Mouse (Mus musculus): ENCODE results near the gene Pcsk1. TPM values are rescaled to one million over a fixed set of nuclear protein-coding genes. Genes with fewer than 3 reads are reported as not detected.
A peak's percentile ranks its signal among the peaks of the same experiment; 100 is the strongest.

The Pcsk1 gene
- polyA plus RNA-seq (2015; fragmentation: Nextera tagmentation; extraction: Ambion mirVana), result not detected in 2 replicates

DNA sequence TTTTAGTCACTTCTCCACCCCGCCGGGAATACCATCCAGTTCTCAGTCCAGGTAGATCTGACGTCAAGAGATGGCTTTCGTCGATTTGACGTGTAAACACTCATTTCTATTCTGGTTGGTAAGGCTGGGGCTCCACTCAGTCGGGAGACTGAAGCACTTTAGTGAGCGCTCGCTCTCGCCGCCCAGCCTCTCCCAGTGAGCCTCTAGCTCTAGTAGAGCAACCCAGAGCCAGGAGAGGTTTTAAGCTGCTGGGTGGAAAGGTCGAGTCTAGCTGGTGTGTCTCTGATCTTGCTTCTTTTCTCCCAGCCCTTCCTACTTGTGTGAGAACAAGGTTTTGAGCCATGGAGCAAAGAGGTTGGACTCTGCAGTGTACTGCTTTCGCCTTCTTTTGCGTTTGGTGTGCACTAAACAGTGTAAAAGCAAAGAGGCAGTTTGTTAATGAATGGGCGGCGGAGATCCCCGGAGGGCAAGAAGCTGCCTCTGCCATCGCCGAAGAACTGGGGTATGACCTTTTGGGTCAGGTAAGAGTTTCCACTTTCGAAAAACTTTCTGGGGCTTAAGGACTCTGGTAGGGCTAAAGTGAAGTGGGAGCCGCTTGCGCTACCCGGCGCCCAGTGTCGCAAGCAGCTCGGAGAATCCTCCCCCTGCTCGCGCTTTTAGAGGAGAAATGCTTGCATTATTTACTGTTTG is at the start of gene Pcsk1:
Gene Pcsk1, plus strand, starts transcription at position 106 of the 690 bp plus-strand sequence.
- Histone ChIP-seq H3K9me3 (replicated peaks) (no peaks in the 10 kb centered on the region), H3K4me1 (replicated peaks) (no peaks in the 10 kb centered on the region), H3K4me3 (replicated peaks) (no peak within 1 kb of the TSS), H3K36me3 (replicated peaks) (no peaks in the 10 kb centered on the region), H3K27me3 (peaks cover 28% of the 10 kb centered on the region), H3K4me2 (peak within 1 kb of the TSS; percentile 36), H3K9ac (no peak within 1 kb of the TSS), H3K27ac (replicated peaks) (no peak within 1 kb of the TSS)
- no peak for ATAC-seq (ENCODE audit: insufficient read depth)
- 1% methylated on average over 28 of the region's 28 CpGs for WGBS (ENCODE audit: insufficient replicate concordance)

DNA sequence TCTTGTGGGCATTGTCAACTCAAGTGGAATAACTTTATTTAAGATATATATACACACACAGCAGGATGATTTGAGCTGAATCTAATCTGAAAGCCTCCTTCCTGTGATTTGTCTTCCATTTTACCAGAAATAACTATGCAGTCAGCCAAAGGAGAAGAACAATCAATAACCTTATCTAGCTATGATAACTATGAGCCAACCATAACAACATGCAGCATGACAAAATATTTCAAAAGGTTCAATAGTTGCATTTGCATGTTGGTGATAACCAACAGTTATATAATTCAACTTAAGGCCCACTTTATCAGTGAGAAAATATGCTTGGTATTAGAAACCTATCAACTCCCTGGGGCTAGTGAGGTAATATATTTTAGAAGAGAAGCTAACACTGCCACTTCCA is 30.8 kb upstream of the Pcsk1 start:
- Histone ChIP-seq H3K4me2 (no peak overlapping the region), H3K27ac (replicated peaks) (no peak overlapping the region), H3K36me3 (replicated peaks) (no peaks in the 10 kb centered on the region), H3K9ac (no peak overlapping the region), H3K9me3 (replicated peaks) (no peaks in the 10 kb centered on the region), H3K4me1 (replicated peaks) (no peaks in the 10 kb centered on the region), H3K4me3 (replicated peaks) (no peak overlapping the region), H3K27me3 (no peaks in the 10 kb centered on the region)
- ATAC-seq (ENCODE audit: insufficient read depth), result no peak

DNA sequence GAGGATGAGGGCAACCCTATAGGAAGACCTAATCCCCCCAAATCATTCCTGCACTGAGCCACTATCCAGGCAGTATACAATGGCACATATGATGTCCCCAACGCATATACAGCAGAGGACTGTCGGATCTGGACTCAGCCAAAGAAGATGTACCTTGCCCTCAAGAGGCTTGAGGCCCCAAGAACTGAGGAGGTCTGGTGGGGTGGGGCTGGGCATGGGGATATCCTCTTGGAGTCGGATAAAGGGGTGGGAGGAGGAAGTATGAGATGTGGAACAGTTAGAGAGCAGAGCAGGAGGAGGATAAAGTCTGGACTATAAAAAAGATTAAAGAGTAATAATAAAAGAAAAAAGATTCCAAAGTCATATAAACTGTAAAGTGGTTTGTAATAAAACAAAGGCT is 25.7 kb upstream of the Pcsk1 start:
- no peak overlapping the region for H3K9ac ChIP-seq
- ATAC-seq (ENCODE audit: insufficient read depth), result no peak
- WGBS (ENCODE audit: insufficient replicate concordance), result 38% methylated on average over 3 of the region's 3 CpGs
- H3K4me3 ChIP-seq (replicated peaks), result no peak overlapping the region
- H3K27ac ChIP-seq (replicated peaks), result no peak overlapping the region
- no peak overlapping the region for H3K4me2 ChIP-seq
- no peaks in the 10 kb centered on the region for H3K4me1 ChIP-seq (replicated peaks)
- H3K27me3 ChIP-seq, result no peaks in the 10 kb centered on the region
- no peaks in the 10 kb centered on the region for H3K36me3 ChIP-seq (replicated peaks)
- no peaks in the 10 kb centered on the region for H3K9me3 ChIP-seq (replicated peaks)

DNA sequence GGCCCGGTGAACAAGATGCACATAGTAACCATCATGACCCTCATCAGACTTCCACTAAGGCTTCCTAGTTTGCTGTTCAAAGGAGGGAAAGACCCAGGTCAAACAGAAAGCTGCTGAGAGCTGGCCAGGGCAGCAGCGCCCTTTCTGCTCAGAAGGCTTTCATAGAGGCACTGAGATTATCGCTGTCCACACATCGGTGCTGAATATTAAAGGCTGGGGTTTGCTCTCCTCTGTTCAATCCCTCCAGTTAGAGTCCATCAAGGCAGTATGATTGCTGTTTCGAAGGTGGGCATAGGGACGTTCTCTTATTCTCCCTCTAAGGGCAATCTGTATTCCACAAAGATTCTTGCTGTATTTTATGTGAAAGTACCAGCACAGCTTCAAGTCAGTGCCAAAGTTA is 1.0 kb upstream of the Pcsk1 start:
- Histone ChIP-seq H3K4me1 (replicated peaks) (no peaks in the 10 kb centered on the region), H3K4me3 (replicated peaks) (no peak overlapping the region), H3K36me3 (replicated peaks) (no peaks in the 10 kb centered on the region), H3K9me3 (replicated peaks) (no peaks in the 10 kb centered on the region), H3K4me2 (no peak overlapping the region), H3K27ac (replicated peaks) (no peak overlapping the region), H3K27me3 (peaks cover 28% of the 10 kb centered on the region), H3K9ac (no peak overlapping the region)
- WGBS (ENCODE audit: insufficient replicate concordance), result 13% methylated on average over 6 of the region's 6 CpGs
- ATAC-seq (ENCODE audit: insufficient read depth), result no peak

DNA sequence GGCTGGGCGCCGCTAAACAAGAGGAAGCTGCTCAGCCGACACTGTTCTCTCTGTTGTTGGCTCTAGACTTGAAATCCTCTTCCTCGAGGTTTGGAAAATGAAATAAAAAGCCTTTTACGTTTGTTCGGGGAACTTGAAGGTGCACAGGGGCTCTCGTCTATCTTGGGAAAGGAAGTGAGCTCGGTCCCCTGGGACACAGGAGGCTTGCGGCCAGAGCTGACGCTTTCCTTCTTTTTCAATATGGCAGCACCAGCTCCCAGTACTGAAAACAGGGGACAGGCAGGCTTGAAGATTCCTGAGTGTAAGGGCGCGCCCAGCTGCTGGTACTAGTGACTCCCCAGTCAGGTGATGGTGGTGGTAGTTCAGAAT is 769 bp downstream of the Pcsk1 start:
- H3K4me1 ChIP-seq (replicated peaks), result no peaks in the 10 kb centered on the region
- H3K4me3 ChIP-seq (replicated peaks), result no peak overlapping the region
- H3K27me3 ChIP-seq, result peaks cover 28% of the 10 kb centered on the region
- H3K9me3 ChIP-seq (replicated peaks), result no peaks in the 10 kb centered on the region
- ATAC-seq (ENCODE audit: insufficient read depth), result no peak
- no peaks in the 10 kb centered on the region for H3K36me3 ChIP-seq (replicated peaks)
- 1% methylated on average over 12 of the region's 12 CpGs for WGBS (ENCODE audit: insufficient replicate concordance)
- H3K9ac ChIP-seq, result no peak overlapping the region
- H3K27ac ChIP-seq (replicated peaks), result no peak overlapping the region
- peak overlapping the region; percentile 36 for H3K4me2 ChIP-seq

DNA sequence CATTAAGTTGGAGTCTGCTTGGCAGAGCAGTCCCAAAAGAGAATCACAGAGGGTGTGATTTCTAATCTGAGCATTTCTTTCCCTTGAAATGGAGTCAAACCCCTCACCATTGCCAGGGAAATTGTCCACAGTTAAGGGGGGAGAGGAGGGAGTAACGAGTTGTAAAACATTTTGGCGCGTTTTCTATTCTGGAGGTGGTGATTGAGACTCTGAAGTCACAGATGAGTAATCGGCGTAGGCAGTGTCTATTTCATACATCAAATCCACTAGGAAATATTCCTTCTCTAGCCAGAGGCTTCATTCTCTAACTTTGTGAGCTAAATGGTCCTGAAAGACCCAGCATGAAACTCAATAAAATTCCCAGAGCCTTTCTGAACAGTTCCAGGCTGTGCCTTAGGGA is 1.4 kb downstream of the Pcsk1 start:
- no peaks in the 10 kb centered on the region for H3K36me3 ChIP-seq (replicated peaks)
- H3K9ac ChIP-seq, result no peak overlapping the region
- 63% methylated on average over 5 of the region's 5 CpGs for WGBS (ENCODE audit: insufficient replicate concordance)
- H3K27ac ChIP-seq (replicated peaks), result no peak overlapping the region
- H3K27me3 ChIP-seq, result peaks cover 28% of the 10 kb centered on the region
- ATAC-seq (ENCODE audit: insufficient read depth), result no peak
- H3K4me3 ChIP-seq (replicated peaks), result no peak overlapping the region
- H3K4me2 ChIP-seq, result no peak overlapping the region
- H3K9me3 ChIP-seq (replicated peaks), result no peaks in the 10 kb centered on the region
- H3K4me1 ChIP-seq (replicated peaks), result no peaks in the 10 kb centered on the region

DNA sequence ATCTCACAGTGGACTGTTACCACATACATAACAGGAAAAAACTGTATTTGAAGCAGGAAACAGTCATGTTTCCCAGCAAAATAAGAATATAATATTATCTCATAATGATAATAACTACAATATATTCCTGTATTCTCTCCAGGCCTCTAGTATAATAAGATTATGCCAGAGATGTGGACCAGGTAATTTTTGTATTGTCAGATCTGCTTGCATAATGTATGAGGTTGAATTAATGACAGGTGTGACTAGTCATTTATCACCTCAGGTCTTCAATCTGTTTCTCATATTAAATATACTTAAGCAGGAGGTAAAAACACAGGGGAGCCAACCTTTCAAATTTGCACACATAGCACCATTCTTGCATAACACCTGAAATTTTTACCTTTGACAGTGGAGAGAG is 5.9 kb downstream of the Pcsk1 start:
- H3K4me1 ChIP-seq (replicated peaks), result no peaks in the 10 kb centered on the region

DNA sequence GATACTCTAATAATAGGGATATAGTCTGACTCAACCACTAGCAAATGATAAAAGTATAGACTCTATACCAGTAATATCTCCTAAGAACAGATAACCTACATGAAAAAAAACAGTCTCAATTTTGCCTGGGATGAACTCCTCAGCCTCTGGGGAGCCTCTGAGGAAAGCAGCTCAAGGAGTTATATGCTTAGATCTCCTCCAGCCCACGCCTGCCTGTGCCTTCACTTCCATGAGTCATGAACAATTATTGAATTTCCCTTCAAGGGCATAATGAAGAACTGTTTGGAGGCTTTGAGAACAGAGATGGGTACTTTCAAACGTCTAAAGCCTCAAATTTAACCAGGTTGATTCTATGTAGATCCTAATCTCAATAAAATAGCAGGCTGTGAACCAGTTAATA is 23.5 kb downstream of the Pcsk1 start:
- 27% methylated on average over 2 of the region's 2 CpGs for WGBS (ENCODE audit: insufficient replicate concordance)
- Histone ChIP-seq H3K27ac (replicated peaks) (no peak overlapping the region), H3K9ac (no peak overlapping the region), H3K9me3 (replicated peaks) (no peaks in the 10 kb centered on the region), H3K4me2 (no peak overlapping the region), H3K4me3 (replicated peaks) (no peak overlapping the region), H3K4me1 (replicated peaks) (no peaks in the 10 kb centered on the region), H3K36me3 (replicated peaks) (no peaks in the 10 kb centered on the region), H3K27me3 (no peaks in the 10 kb centered on the region)
- no peak for ATAC-seq (ENCODE audit: insufficient read depth)

More for the DNA sequence above, 5.9 kb downstream of the Pcsk1 start:
- Histone ChIP-seq H3K27me3 (peaks cover 12% of the 10 kb centered on the region; the same call in 1 of the 2 replicates), H3K4me3 (replicated peaks) (no peak overlapping the region), H3K9me3 (replicated peaks) (no peaks in the 10 kb centered on the region), H3K27ac (replicated peaks) (no peak overlapping the region), H3K4me2 (no peak overlapping the region), H3K9ac (no peak overlapping the region), H3K36me3 (replicated peaks) (no peaks in the 10 kb centered on the region)
- ATAC-seq (ENCODE audit: insufficient read depth), result no peak

DNA sequence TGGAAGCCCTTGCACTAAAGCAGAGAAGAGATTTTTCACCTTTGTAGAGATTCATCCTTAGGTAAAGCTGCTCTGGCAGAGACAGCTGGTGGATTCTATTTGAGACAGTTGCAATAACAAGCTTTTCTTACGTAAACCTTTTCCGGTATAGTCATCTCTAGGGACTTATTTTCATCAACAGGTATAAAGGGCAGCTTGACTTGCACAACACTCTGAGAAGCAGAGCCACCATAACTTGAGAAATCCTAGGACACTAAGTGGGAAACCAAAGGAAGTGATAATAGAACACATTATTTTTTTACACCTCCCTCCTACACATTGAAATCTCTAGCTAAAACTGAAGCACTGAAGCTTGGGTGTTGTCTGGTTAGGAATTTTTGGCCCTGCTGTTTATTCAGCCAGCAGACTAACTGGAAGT is 24.4 kb downstream of the Pcsk1 start:
- Histone ChIP-seq H3K36me3 (replicated peaks) (no peaks in the 10 kb centered on the region), H3K27ac (replicated peaks) (no peak overlapping the region)
- WGBS (ENCODE audit: insufficient replicate concordance), result 76% methylated on average over 2 of the region's 2 CpGs

DNA sequence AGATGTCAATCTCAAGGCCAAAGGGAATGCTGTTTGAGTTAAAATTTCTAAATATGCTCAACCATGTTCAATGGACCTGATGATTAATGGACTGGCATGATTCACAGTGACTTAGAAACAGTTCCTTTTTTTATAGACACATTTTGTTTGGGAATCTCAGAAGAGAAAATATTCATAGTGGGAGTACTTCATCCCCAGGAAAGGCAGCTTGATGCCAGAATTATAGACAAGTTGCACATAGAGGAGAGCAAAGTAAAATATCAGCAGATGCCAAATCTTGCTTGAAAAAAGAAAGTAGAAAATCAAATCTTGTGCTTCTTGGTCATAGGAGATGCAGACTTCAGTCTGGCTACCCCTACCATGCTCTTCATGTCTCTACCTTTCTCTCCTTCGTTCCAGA is 25.2 kb downstream of the Pcsk1 start:
- Histone ChIP-seq H3K27ac (replicated peaks) (no peak overlapping the region), H3K4me3 (replicated peaks) (no peak overlapping the region), H3K36me3 (replicated peaks) (no peaks in the 10 kb centered on the region), H3K27me3 (no peaks in the 10 kb centered on the region), H3K4me1 (replicated peaks) (no peaks in the 10 kb centered on the region), H3K9ac (no peak overlapping the region), H3K4me2 (no peak overlapping the region), H3K9me3 (replicated peaks) (no peaks in the 10 kb centered on the region)
- 53% methylated on average over 1 of the region's 1 CpGs for WGBS (ENCODE audit: insufficient replicate concordance)
- no peak for ATAC-seq (ENCODE audit: insufficient read depth)

More for the DNA sequence above, 24.4 kb downstream of the Pcsk1 start:
- Histone ChIP-seq H3K4me1 (replicated peaks) (no peaks in the 10 kb centered on the region), H3K4me2 (no peak overlapping the region), H3K27me3 (no peaks in the 10 kb centered on the region), H3K9me3 (replicated peaks) (no peaks in the 10 kb centered on the region), H3K9ac (no peak overlapping the region), H3K4me3 (replicated peaks) (no peak overlapping the region)
- no peak for ATAC-seq (ENCODE audit: insufficient read depth)

DNA sequence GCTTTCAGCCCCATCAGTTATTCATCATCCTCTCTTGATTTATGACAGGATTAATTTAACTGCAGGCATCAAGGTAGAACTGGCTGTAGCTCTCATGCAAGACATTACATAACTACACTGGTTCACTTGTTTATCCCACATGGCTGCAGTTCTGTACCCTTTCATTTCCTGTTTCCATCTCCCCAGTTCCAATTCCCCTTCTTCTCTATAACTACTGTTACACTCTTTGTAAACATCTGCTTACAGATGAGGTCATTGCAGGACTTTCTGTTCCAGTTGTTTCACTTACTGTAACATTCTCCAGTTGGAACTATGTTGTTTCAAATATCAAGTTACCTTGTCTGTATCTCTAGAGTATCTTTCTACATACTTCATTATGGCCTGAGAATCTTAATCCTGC is 46.2 kb downstream of the Pcsk1 start:
- no peaks in the 10 kb centered on the region for H3K4me1 ChIP-seq (replicated peaks)
- no peak overlapping the region for H3K4me3 ChIP-seq (replicated peaks)
- no peaks in the 10 kb centered on the region for H3K36me3 ChIP-seq (replicated peaks)
- H3K9me3 ChIP-seq (replicated peaks), result no peaks in the 10 kb centered on the region
- H3K27me3 ChIP-seq, result no peaks in the 10 kb centered on the region
- ATAC-seq (ENCODE audit: insufficient read depth), result no peak
- no peak overlapping the region for H3K9ac ChIP-seq
- no peak overlapping the region for H3K4me2 ChIP-seq
- H3K27ac ChIP-seq (replicated peaks), result no peak overlapping the region

DNA sequence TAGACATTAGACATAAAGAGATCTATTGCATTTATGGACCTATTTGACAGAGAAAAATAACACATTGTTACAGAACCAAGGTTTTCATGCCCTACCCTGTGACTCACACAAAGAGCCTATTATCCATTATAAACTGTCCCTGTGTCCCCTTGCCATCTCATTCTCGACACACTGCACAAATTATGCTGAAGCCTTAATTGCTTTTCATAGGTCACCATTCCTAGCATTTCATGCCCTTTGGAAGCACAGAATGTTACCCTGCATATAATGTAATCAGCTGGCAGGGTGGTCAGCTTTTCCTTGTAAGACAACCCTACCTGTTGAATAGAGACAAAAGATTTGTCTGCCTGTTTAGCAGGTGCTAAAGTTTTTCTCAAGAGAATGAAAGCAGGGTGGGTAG is 71.0 kb downstream of the Pcsk1 start:
- no peaks in the 10 kb centered on the region for H3K9me3 ChIP-seq (replicated peaks)
- H3K4me3 ChIP-seq (replicated peaks), result no peak overlapping the region
- no peak overlapping the region for H3K27ac ChIP-seq (replicated peaks)
- no peak overlapping the region for H3K4me2 ChIP-seq
- no peak for ATAC-seq (ENCODE audit: insufficient read depth)
- no peak overlapping the region for H3K9ac ChIP-seq
- no peaks in the 10 kb centered on the region for H3K4me1 ChIP-seq (replicated peaks)
- 39% methylated on average over 1 of the region's 1 CpGs for WGBS (ENCODE audit: insufficient replicate concordance)
- H3K36me3 ChIP-seq (replicated peaks), result no peaks in the 10 kb centered on the region
- H3K27me3 ChIP-seq, result no peaks in the 10 kb centered on the region
